Mouse (Mus musculus) neural tube, embryonic 11.5 days (tissue): ENCODE data around the gene Fhdc1. TPM values are rescaled to one million over a fixed set of nuclear protein-coding genes. Genes with fewer than 3 reads are reported as not detected.

Experiments
- ATAC-seq: fragments of 200-750 bp; cut with Nextera tagmentation; 2 replicates; pipeline ENCODE4 v1.8.0; 2017; ENCODE audit warnings: moderate number of reproducible peaks, mild to moderate bottlenecking, moderate TSS enrichment, moderate library complexity; ENCODE audit not compliant: insufficient read depth, low FRiP score, low TSS enrichment
- DNase-seq: peaks from one replicate; pipeline ENCODE4 v3.0.0-alpha.2; 2015; ENCODE audit warnings: low spot score
- H3K27ac ChIP-seq: fragments of 300-500 bp; sonication (generic); 2 replicates; pipeline ENCODE4 v1.5.1; 2014; ENCODE audit warnings: low read depth, mild to moderate bottlenecking, low read length
- H3K27me3 ChIP-seq: fragments of 300-500 bp; sonication (generic); 2 replicates; pipeline ENCODE4 v1.6.1; 2014; ENCODE audit warnings: mild to moderate bottlenecking, low read length, mixed read lengths; ENCODE audit not compliant: control insufficient read depth, insufficient read depth
- H3K36me3 ChIP-seq: fragments of 300-500 bp; sonication (generic); 2 replicates; pipeline ENCODE4 v1.6.1; 2014; ENCODE audit warnings: mild to moderate bottlenecking, low read length, moderate library complexity, mixed read lengths; ENCODE audit not compliant: control insufficient read depth, insufficient read depth
- H3K4me1 ChIP-seq: fragments of 300-500 bp; sonication (generic); 2 replicates; pipeline ENCODE4 v1.6.1; 2014; ENCODE audit warnings: low read length, mixed read lengths; ENCODE audit not compliant: control insufficient read depth, insufficient read depth
- H3K4me2 ChIP-seq: fragments of 300-500 bp; sonication (generic); 2 replicates; pipeline ENCODE4 v1.6.1; 2014; ENCODE audit warnings: low read depth, mild to moderate bottlenecking, moderate library complexity
- H3K4me3 ChIP-seq: fragments of 300-500 bp; sonication (generic); 2 replicates; pipeline ENCODE4 v1.5.1; 2014; ENCODE audit warnings: low read depth, low read length
- H3K9ac ChIP-seq: fragments of 300-500 bp; sonication (generic); 2 replicates; pipeline ENCODE4 v1.6.1; 2014; ENCODE audit warnings: mild to moderate bottlenecking, low read length
- H3K9me3 ChIP-seq: fragments of 300-500 bp; sonication (generic); 2 replicates; pipeline ENCODE4 v1.6.1; 2016; ENCODE audit warnings: low read length; ENCODE audit not compliant: control insufficient read depth
- WGBS: fragments of 180-500 bp; shearing (Covaris S2); extraction: QIAGEN DNeasy Blood & Tissue Kit; methylation state at CpG from one replicate; pipeline ENCODE4 v1.1.7; 2014; 5-methylcytosine and 5-hydroxymethylcytosine counted together
- polyA plus RNA-seq: library from polyadenylated mRNA; unstranded; fragments of >200 nt; fragmentation: Nextera tagmentation; extraction: Ambion mirVana; gene quantifications from 2 replicates; pipeline ENCODE4 v1.2.1, GENCODE M21; 2014

Fhdc1 gene
- polyA plus RNA-seq, 1 experiment from 2014 or later = 7.0 TPM

DNA sequence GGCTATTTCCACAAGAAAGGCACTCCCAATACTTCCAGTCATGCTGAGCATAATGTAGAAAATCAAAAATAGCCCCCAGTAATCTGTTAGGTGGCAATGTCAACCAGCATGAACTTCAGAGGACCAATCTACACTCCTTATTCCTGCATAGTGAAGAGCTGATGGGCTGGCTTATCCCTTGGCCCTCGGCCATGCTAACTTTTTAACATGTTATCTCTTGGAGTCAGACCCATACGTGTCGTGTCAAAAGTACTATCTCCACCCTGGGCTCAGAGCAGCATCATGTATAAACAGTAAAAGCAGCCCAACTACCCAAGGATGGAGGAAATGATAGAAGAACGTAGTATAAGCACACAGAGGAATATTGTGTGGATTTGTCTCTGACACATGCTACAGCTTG is 9.1 kb downstream of the Fhdc1 start:
- Histone ChIP-seq H3K9ac (no peak overlapping the region), H3K4me2 (no peak overlapping the region), H3K36me3 (no peaks in the 10 kb centered on the region), H3K4me1 (no peaks in the 10 kb centered on the region; the same call in 1 of the 2 replicates), H3K4me3 (no peak overlapping the region), H3K27ac (no peak overlapping the region), H3K9me3 (no peaks in the 10 kb centered on the region), H3K27me3 (no peaks in the 10 kb centered on the region)
- DNase-seq = no peak
- no peak for ATAC-seq
- 90% methylated on average over 4 of the region's 4 CpGs for WGBS

DNA sequence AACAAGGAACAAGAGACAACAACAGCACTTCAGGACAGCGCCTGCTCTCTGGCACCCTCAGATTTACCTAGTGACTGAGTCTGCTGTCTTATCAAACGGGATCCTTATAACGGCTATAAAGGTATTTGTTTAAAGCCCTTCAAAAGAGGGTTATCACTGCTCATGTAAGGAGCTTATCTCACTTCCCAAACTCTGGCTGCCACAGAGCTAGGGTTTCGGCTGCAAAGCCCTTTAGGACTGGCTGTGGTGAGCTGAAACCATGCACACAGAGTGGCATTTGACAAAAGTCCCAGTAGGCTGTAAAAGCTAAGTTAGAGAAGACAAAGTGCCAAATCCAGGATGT is 12.1 kb downstream of the Fhdc1 start:
- 60% methylated on average over 4 of the region's 4 CpGs for WGBS
- no peak for ATAC-seq
- Histone ChIP-seq H3K4me1 (no peaks in the 10 kb centered on the region; the same call in 1 of the 2 replicates), H3K4me2 (no peak overlapping the region), H3K27ac (no peak overlapping the region), H3K4me3 (no peak overlapping the region), H3K9ac (no peak overlapping the region), H3K9me3 (no peaks in the 10 kb centered on the region), H3K27me3 (no peaks in the 10 kb centered on the region), H3K36me3 (no peaks in the 10 kb centered on the region)
- no peak for DNase-seq

DNA sequence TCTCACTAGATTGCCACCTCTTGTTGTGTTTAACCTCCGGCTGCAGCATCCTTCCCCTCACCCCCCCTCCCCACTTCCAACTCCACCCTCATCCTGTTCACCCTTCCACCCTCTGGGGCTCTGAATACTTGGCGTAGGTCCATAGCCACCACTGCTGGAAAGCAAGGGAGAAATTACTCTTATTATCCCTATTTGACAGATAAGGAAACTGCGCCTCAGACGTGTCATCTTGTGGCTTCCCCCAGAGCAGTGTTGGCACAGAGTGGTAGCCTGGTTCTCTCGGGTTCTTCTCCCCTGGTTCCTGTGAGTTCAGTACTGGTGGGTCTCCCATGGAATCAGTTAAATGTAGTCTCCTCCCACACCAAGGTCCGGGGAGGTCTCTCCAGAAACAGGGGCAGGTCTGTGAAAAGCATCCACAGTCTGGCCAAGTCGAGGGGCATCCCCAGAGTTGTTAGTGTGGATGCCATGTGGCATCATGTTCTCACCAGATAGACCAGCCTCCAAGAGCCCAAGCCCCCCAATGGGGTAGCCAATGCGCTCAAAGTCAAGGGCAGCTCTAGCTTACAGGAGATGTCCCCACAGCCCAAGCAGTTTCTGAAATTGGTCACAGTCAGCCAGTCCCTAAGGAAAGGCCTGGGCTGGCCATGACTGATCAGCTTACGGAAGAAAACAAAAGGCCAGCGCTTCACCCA is 12.7 kb downstream of the Fhdc1 start:
- Histone ChIP-seq H3K27ac (no peak overlapping the region), H3K36me3 (no peaks in the 10 kb centered on the region), H3K4me1 (no peaks in the 10 kb centered on the region; the same call in 1 of the 2 replicates), H3K4me2 (no peak overlapping the region), H3K4me3 (no peak overlapping the region), H3K27me3 (no peaks in the 10 kb centered on the region), H3K9ac (no peak overlapping the region), H3K9me3 (no peaks in the 10 kb centered on the region)
- no peak for DNase-seq
- ATAC-seq = no peak
- 73% methylated on average over 10 of the region's 10 CpGs for WGBS

DNA sequence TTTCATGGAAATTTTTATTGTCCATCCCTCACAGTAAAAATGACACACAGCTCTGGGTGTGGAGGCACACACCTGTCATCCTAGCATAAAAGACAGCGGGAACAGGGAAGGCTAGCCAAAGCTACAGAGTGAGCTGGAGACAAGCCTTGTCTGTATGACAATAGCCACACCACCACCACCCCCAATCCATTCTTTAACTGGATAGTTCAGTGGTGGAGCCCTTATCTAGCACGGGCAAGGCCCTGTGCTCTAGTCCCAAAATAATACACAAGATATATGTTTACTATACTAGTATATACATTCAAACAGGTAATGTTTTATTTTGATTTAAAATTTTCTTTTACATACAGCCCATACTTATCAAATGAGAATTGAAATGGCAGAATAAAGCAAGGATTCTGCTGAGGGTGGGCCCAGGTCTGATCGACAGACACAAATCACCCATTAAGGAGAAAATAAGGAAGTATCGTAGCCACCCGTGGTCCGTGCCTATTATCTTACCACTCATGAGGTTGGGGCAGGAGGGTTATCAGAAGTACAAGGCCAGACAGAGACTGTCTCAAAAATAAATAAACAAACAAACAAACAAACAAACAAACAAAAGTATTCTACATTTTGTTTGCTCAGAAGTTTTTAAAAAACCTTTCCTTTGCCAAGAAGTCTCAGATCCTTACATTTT is 14.3 kb downstream of the Fhdc1 start:
- Histone ChIP-seq H3K36me3 (no peaks in the 10 kb centered on the region), H3K27me3 (no peaks in the 10 kb centered on the region), H3K9me3 (no peaks in the 10 kb centered on the region), H3K4me2 (no peak overlapping the region), H3K4me3 (no peak overlapping the region), H3K4me1 (peaks cover 4% of the 10 kb centered on the region), H3K27ac (no peak overlapping the region), H3K9ac (no peak overlapping the region)
- WGBS = 77% methylated on average over 6 of the region's 6 CpGs
- no peak for ATAC-seq
- no peak for DNase-seq

DNA sequence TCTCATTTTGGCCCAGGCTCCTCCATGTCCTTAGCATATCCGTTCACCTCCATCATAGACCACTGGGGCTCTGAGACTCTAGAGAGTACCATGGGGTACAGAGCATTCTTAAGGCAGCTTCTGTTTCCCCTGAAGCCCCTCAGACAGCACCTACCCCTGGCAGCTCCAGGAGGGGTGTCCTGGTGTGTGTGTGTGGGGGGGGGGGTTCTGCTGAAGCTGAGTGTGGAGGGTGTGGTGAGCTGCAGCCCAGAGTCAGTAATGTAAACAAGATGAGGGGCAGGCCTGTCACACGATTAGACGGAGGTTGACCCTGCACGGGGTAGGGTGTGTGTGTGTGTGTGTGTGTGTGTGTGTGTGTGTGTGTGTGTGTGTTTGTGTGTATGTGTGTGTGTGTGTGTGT is 18.5 kb downstream of the Fhdc1 start:
- 29% methylated on average over 4 of the region's 4 CpGs for WGBS
- Histone ChIP-seq H3K4me3 (no peak overlapping the region), H3K9me3 (no peaks in the 10 kb centered on the region), H3K4me2 (no peak overlapping the region), H3K27ac (no peak overlapping the region), H3K36me3 (no peaks in the 10 kb centered on the region), H3K27me3 (no peaks in the 10 kb centered on the region), H3K4me1 (peaks cover 12% of the 10 kb centered on the region), H3K9ac (no peak overlapping the region)
- ATAC-seq (no peak), DNase-seq (no peak)

- Histone ChIP-seq H3K36me3 (no peaks in the 10 kb centered on the region), H3K4me1 (peaks cover 12% of the 10 kb centered on the region), H3K27me3 (no peaks in the 10 kb centered on the region), H3K9me3 (no peaks in the 10 kb centered on the region), H3K4me3 (no peak overlapping the region), H3K4me2 (no peak overlapping the region; the same call in 1 of the 2 replicates), H3K27ac (no peak overlapping the region), H3K9ac (no peak overlapping the region)
- ATAC-seq = no peak
- DNase-seq = no peak
- WGBS = 38% methylated on average over 12 of the region's 12 CpGs
These were observed 19.3 kb downstream of the Fhdc1 start for GRCm38 (mm10) chr3:84460952-84461351.

DNA sequence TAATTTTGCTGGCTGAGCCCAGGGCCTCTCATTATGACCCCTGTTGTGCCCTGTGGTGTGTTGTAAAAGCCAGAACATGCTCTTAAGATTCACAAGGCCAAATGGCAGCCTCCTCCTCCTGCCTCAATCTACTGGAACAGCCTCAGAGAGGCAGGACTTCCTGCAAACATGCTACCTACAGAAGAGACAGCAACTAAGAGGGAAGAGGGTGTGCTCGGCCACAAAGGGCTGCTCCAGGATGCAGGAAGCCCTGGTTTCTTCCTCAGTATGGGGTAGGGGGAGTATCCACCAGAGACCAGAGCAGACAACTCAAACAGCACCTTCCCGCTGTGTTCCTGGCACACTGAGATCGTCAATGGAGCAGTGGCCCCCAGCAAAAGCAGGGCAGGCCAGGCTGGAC is 19.7 kb downstream of the Fhdc1 start:
- H3K27ac ChIP-seq = no peak overlapping the region
- H3K4me1 ChIP-seq = peaks cover 12% of the 10 kb centered on the region
- no peaks in the 10 kb centered on the region for H3K36me3 ChIP-seq
- no peak overlapping the region for H3K9ac ChIP-seq
- H3K4me2 ChIP-seq = no peak overlapping the region; the same call in 1 of the 2 replicates
- no peak for ATAC-seq
- H3K4me3 ChIP-seq = no peak overlapping the region
- DNase-seq = no peak
- no peaks in the 10 kb centered on the region for H3K9me3 ChIP-seq
- H3K27me3 ChIP-seq = no peaks in the 10 kb centered on the region
- WGBS = 22% methylated on average over 3 of the region's 3 CpGs

DNA sequence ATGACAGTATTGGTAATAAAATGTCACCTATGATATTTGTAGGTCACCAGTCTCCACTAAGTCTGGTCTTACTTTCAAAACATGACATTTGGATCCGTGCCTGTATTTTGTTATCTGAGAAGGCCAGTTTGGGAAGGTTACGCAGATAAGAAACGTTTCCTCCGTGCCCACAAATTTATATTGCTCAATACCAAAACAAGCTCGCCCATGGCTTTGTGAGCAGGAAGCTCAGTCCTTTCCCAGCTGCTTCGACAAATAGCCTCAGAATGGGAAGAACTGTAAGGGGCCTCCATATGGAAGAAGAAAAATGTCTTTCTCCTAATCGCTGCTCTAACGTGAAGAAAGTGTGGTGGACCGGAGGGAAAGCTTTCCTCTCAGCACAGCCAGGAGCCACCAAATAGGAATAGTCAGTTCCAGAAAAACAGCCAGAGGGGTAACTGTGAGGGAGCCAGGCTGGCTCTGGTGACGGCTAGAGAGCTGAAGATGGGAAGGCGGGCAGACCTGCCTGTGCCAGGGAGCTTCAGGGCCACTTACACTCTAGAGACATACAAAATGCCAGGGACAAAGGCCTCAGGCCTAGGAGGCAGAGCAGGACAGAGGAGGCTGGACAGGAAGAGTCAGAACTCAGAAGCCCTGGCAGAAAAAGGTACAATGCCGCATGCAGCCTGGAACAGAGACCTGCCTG is 24.4 kb downstream of the Fhdc1 start:
- no peak overlapping the region for H3K4me2 ChIP-seq
- peaks cover 7% of the 10 kb centered on the region for H3K4me1 ChIP-seq
- H3K9me3 ChIP-seq = no peaks in the 10 kb centered on the region
- WGBS = 85% methylated on average over 12 of the region's 12 CpGs
- DNase-seq = no peak
- ATAC-seq = no peak
- no peaks in the 10 kb centered on the region for H3K36me3 ChIP-seq
- H3K4me3 ChIP-seq = no peak overlapping the region
- no peak overlapping the region for H3K9ac ChIP-seq
- H3K27me3 ChIP-seq = no peaks in the 10 kb centered on the region
- no peak overlapping the region for H3K27ac ChIP-seq
